Mouse (Mus musculus) limb, embryonic 13.5 days (tissue): ENCODE measurements around the gene Rnf149. TPM values are rescaled to one million over a fixed set of nuclear protein-coding genes. Genes with fewer than 3 reads are reported as not detected.
"Not testable (repeated sequence)": the region's sequence is repeated elsewhere in the genome, so short reads cannot be mapped to it uniquely, and the experiment has no call there.

Experiments used
- ATAC-seq: fragments of 200-750 bp; cut with Nextera tagmentation; 2 replicates; pipeline ENCODE4 v1.8.0; 2017; ENCODE audit warnings: low read depth, moderate number of reproducible peaks, moderate TSS enrichment; ENCODE audit not compliant: low FRiP score
- H3K27ac ChIP-seq: fragments of 300-500 bp; sonication (generic); 2 replicates; pipeline ENCODE4 v1.5.1; 2015; ENCODE audit warnings: inconsistent platforms, mild to moderate bottlenecking, moderate library complexity
- H3K27me3 ChIP-seq: fragments of 300-500 bp; sonication (generic); 2 replicates; pipeline ENCODE4 v1.6.1; 2015; ENCODE audit warnings: mild to moderate bottlenecking, inconsistent platforms
- H3K36me3 ChIP-seq: fragments of 300-500 bp; sonication (generic); 2 replicates; pipeline ENCODE4 v1.6.1; 2015; ENCODE audit warnings: inconsistent platforms, mild to moderate bottlenecking, moderate library complexity
- H3K4me1 ChIP-seq: fragments of 300-500 bp; sonication (generic); 2 replicates; pipeline ENCODE4 v1.6.1; 2015; ENCODE audit warnings: inconsistent platforms
- H3K4me2 ChIP-seq: fragments of 300-500 bp; sonication (generic); replicated peaks from 2 replicates; pipeline ENCODE4 v1.6.1; 2015; ENCODE audit warnings: inconsistent platforms, mild to moderate bottlenecking, moderate library complexity
- H3K4me3 ChIP-seq: fragments of 300-500 bp; sonication (generic); 2 replicates; pipeline ENCODE4 v1.5.1; 2015; ENCODE audit warnings: moderate library complexity, mild to moderate bottlenecking, inconsistent platforms
- H3K9ac ChIP-seq: fragments of 300-500 bp; sonication (generic); 2 replicates; pipeline ENCODE4 v1.6.1; 2015; ENCODE audit warnings: mild to moderate bottlenecking, inconsistent platforms
- H3K9me3 ChIP-seq: fragments of 300-500 bp; sonication (generic); 2 replicates; pipeline ENCODE4 v1.6.1; 2016; ENCODE audit warnings: inconsistent platforms
- WGBS: fragments of 180-500 bp; shearing (Covaris S2); methylation state at CpG from one replicate; pipeline ENCODE4 v1.1.7; 2015; 5-methylcytosine and 5-hydroxymethylcytosine counted together
- polyA plus RNA-seq: library from polyadenylated mRNA; unstranded; fragments of >200 nt; fragmentation: Nextera tagmentation; extraction: Ambion mirVana; gene quantifications from 2 replicates; pipeline ENCODE4 v1.2.1, GENCODE M21; 2015

Rnf149 gene
- polyA plus RNA-seq, 1 experiment from 2014 or later: 27.9 TPM

- H3K4me3 ChIP-seq, ATAC-seq, H3K36me3 ChIP-seq, H3K9ac ChIP-seq, H3K27me3 ChIP-seq, H3K4me2 ChIP-seq, H3K27ac ChIP-seq, H3K9me3 ChIP-seq: not testable (repeated sequence)
- WGBS: 93% methylated on average over 9 of the region's 9 CpGs
- peaks cover 16% of the 10 kb centered on the region for H3K4me1 ChIP-seq
Observed at GRCm38 (mm10) chr1:39597135-39597534, 19.9 kb upstream of the Rnf149 start.

- Histone ChIP-seq H3K4me1 (0 out of 2 replicates have a peak, but pooled peaks cover 6% of the 10 kb centered on the region), H3K4me3 (no peak overlapping the region), H3K9ac (no peak overlapping the region), H3K9me3 (no peaks in the 10 kb centered on the region), H3K27ac (no peak overlapping the region), H3K4me2 (no peak overlapping the region), H3K27me3 (no peaks in the 10 kb centered on the region), H3K36me3 (no peaks in the 10 kb centered on the region)
- WGBS: 44% methylated on average over 10 of the region's 10 CpGs
- ATAC-seq: no peak
Observed at GRCm38 (mm10) chr1:39593836-39594235, 16.6 kb upstream of the Rnf149 start.

GRCm38 (mm10) chr1:39592090-39592489 is 14.9 kb upstream of the Rnf149 start:
- Histone ChIP-seq H3K27me3 (no peaks in the 10 kb centered on the region), H3K4me2 (no peak overlapping the region), H3K36me3 (no peaks in the 10 kb centered on the region), H3K9ac (no peak overlapping the region), H3K27ac (no peak overlapping the region), H3K9me3 (no peaks in the 10 kb centered on the region), H3K4me1 (0 out of 2 replicates have a peak, but pooled peaks cover 6% of the 10 kb centered on the region), H3K4me3 (no peak overlapping the region)
- WGBS: 74% methylated on average over 4 of the region's 4 CpGs
- no peak for ATAC-seq

- not testable (repeated sequence) for H3K27ac ChIP-seq, ATAC-seq, H3K9ac ChIP-seq, H3K36me3 ChIP-seq, H3K4me3 ChIP-seq, H3K9me3 ChIP-seq, H3K27me3 ChIP-seq, H3K4me2 ChIP-seq, H3K4me1 ChIP-seq
- 34% methylated on average over 1 of the region's 1 CpGs for WGBS
Observed at GRCm38 (mm10) chr1:39591557-39591956, 14.4 kb upstream of the Rnf149 start.

- 70% methylated on average over 5 of the region's 5 CpGs for WGBS
- no peak overlapping the region for H3K4me3 ChIP-seq
- H3K9ac ChIP-seq: no peak overlapping the region
- H3K9me3 ChIP-seq: no peaks in the 10 kb centered on the region
- 0 out of 2 replicates have a peak, but pooled peaks cover 6% of the 10 kb centered on the region for H3K4me1 ChIP-seq
- H3K36me3 ChIP-seq: no peaks in the 10 kb centered on the region
- no peaks in the 10 kb centered on the region for H3K27me3 ChIP-seq
- ATAC-seq: no peak
- H3K4me2 ChIP-seq: no peak overlapping the region
- H3K27ac ChIP-seq: no peak overlapping the region
Observed at GRCm38 (mm10) chr1:39590193-39590592, 13.0 kb upstream of the Rnf149 start.

GRCm38 (mm10) chr1:39585416-39585815 is 8.2 kb upstream of the Rnf149 start:
- H3K4me1 ChIP-seq: no peaks in the 10 kb centered on the region
- WGBS: 59% methylated on average over 9 of the region's 9 CpGs
- H3K27ac ChIP-seq: no peak overlapping the region
- no peak overlapping the region for H3K9ac ChIP-seq
- H3K4me2 ChIP-seq: no peak overlapping the region
- no peak for ATAC-seq
- no peak overlapping the region for H3K4me3 ChIP-seq
- no peaks in the 10 kb centered on the region for H3K9me3 ChIP-seq
- H3K27me3 ChIP-seq: no peaks in the 10 kb centered on the region
- H3K36me3 ChIP-seq: no peaks in the 10 kb centered on the region

GRCm38 (mm10) chr1:39583173-39583572 is 6.0 kb upstream of the Rnf149 start:
- WGBS: 89% methylated on average over 9 of the region's 9 CpGs
- Histone ChIP-seq H3K9me3 (no peaks in the 10 kb centered on the region), H3K36me3 (no peaks in the 10 kb centered on the region), H3K9ac (no peak overlapping the region), H3K4me1 (no peaks in the 10 kb centered on the region), H3K4me2 (no peak overlapping the region), H3K27me3 (no peaks in the 10 kb centered on the region), H3K4me3 (no peak overlapping the region), H3K27ac (no peak overlapping the region)
- no peak for ATAC-seq

- Histone ChIP-seq H3K4me1 (peaks cover 6% of the 10 kb centered on the region; the same call in 1 of the 2 replicates), H3K36me3 (no peaks in the 10 kb centered on the region), H3K27me3 (no peaks in the 10 kb centered on the region), H3K4me3 (no peak overlapping the region), H3K9ac (no peak overlapping the region), H3K4me2 (no peak overlapping the region), H3K27ac (no peak overlapping the region), H3K9me3 (no peaks in the 10 kb centered on the region)
- no peak for ATAC-seq
- WGBS: 77% methylated on average over 2 of the region's 3 CpGs
Observed at GRCm38 (mm10) chr1:39581215-39581614, 4.0 kb upstream of the Rnf149 start.

GRCm38 (mm10) chr1:39579139-39579538 is 1.9 kb upstream of the Rnf149 start:
- Histone ChIP-seq H3K4me3 (no peak overlapping the region), H3K4me1 (peaks cover 24% of the 10 kb centered on the region), H3K27ac (no peak overlapping the region), H3K4me2 (no peak overlapping the region), H3K27me3 (no peaks in the 10 kb centered on the region), H3K9me3 (no peaks in the 10 kb centered on the region), H3K36me3 (no peaks in the 10 kb centered on the region), H3K9ac (no peak overlapping the region)
- no peak for ATAC-seq
- WGBS: 82% methylated on average over 6 of the region's 6 CpGs

GRCm38 (mm10) chr1:39578446-39578845 is 1.2 kb upstream of the Rnf149 start:
- H3K27ac ChIP-seq: no peak overlapping the region
- no peak for ATAC-seq
- H3K9ac ChIP-seq: no peak overlapping the region
- H3K36me3 ChIP-seq: no peaks in the 10 kb centered on the region
- no peaks in the 10 kb centered on the region for H3K9me3 ChIP-seq
- no peak overlapping the region for H3K4me2 ChIP-seq
- peaks cover 28% of the 10 kb centered on the region for H3K4me1 ChIP-seq
- 68% methylated on average over 5 of the region's 5 CpGs for WGBS
- H3K4me3 ChIP-seq: no peak overlapping the region
- no peaks in the 10 kb centered on the region for H3K27me3 ChIP-seq

- Histone ChIP-seq H3K4me2 (peak overlapping the region; percentile 81), H3K36me3 (no peaks in the 10 kb centered on the region)
- WGBS: 1% methylated on average over 85 of the region's 88 CpGs
Observed at GRCm38 (mm10) chr1:39576431-39577243, 568 bp downstream of the Rnf149 start.

GRCm38 (mm10) chr1:39575778-39576375 is 1.3 kb downstream of the Rnf149 start:
- Histone ChIP-seq H3K4me2 (peak overlapping the region; percentile 81), H3K36me3 (0 out of 2 replicates have a peak, but pooled peaks cover 3% of the 10 kb centered on the region), H3K9me3 (no peaks in the 10 kb centered on the region), H3K27me3 (no peaks in the 10 kb centered on the region), H3K9ac (peak overlapping the region; percentile 97), H3K4me1 (peaks cover 36% of the 10 kb centered on the region), H3K27ac (peak overlapping the region; percentile 99), H3K4me3 (peak overlapping the region; percentile 89)
- WGBS: 10% methylated on average over 8 of the region's 8 CpGs
- no peak for ATAC-seq

More at GRCm38 (mm10) chr1:39576431-39577243, 568 bp downstream of the Rnf149 start:
- Histone ChIP-seq H3K4me3 (peak overlapping the region; percentile 89), H3K9me3 (no peaks in the 10 kb centered on the region), H3K4me1 (peaks cover 36% of the 10 kb centered on the region), H3K27ac (peak overlapping the region; percentile 99), H3K9ac (peak overlapping the region; percentile 97), H3K27me3 (no peaks in the 10 kb centered on the region)
- peak; percentile 83 for ATAC-seq
